Mouse (Mus musculus) megakaryocyte progenitor cell, adult 5-6 weeks (primary cell): Measurements from ENCODE around the gene Pqlc3. TPM values are rescaled to one million over a fixed set of nuclear protein-coding genes. Genes with fewer than 3 reads are reported as not detected.
"Not testable (repeated sequence)": the region's sequence is repeated elsewhere in the genome, so short reads cannot be mapped to it uniquely, and the experiment has no call there.

ENCODE experiments used
- ATAC-seq: replicated peaks from 2 replicates; pipeline ENCODE4 v1.8.0; 2016; ENCODE audit warnings: mild to moderate bottlenecking, moderate TSS enrichment, inconsistent platforms; ENCODE audit not compliant: poor library complexity
- total RNA-seq, 2 experiments: library from RNA; stranded (forward) in 1 of 2; stranded (reverse) in 1 of 2; fragments of 157-497, 149-512 nt in 1 of 2; fragments of 200-1000 nt in 1 of 2; gene quantifications; 2 replicates each; pipeline versions ENCODE4 v1.2.3 to v1.2.4; 2015 to 2017

Gene Pqlc3
- total RNA-seq (2015) (39.9 and 50.4 TPM in 2 replicates), total RNA-seq (2017) (19.5 and 21.0 TPM in 2 replicates)

- ATAC-seq, result peak; percentile 88
Measured at GRCm38 (mm10) chr12:16999739-17000497, at the start of gene Pqlc3. Gene Pqlc3, minus strand, starts transcription at chr12:17000408.

DNA sequence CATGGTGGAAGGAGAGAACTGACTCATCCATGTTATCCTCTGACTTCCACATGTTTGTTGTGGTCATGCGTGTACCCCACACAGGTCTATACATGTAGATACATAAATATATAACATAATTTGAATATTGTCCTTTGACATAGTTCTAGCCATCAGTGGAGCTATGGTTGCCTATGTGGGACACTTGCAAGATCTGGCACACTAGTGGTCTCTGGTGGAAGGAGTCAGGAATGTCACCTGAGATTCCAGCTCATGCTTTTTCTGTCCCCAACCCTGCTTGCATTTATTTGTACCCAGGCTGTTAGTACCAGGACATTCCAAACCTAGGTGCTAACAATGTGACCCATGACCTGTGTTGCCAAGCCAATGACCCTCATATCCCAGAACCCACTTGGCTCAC, 49.6 kb upstream of the Pqlc3 start:
- ATAC-seq, result no peak

DNA sequence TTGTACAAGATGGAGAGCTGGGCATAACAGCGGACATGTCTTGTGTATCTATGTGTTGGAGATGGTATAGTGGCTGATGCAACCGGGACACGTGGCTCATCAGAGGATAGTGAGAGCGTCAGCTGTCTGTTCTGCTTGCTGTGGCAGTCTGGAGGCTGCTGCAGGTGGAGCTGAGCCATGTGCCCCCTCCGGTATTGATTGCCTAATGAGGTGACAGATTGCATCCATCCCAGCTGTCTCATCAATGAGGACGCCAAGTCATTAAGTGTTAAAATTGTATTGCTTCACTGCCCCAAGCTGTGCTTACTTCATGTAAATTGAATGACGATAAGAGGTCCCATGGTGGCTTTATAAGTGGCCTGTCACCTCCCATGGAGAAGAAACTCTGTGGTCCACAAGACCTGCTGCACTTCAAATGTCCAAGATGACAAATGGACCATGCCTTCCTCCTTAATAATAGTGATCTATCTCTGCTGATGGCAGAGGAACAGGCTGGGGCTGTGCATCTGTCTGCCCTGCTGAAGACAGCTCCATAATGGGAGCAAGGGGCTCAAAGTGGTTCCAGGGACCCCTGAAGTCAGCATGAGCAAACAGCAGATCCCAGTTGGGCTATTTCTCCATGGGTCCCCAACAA, 48.9 kb upstream of the Pqlc3 start:
- ATAC-seq, result no peak

DNA sequence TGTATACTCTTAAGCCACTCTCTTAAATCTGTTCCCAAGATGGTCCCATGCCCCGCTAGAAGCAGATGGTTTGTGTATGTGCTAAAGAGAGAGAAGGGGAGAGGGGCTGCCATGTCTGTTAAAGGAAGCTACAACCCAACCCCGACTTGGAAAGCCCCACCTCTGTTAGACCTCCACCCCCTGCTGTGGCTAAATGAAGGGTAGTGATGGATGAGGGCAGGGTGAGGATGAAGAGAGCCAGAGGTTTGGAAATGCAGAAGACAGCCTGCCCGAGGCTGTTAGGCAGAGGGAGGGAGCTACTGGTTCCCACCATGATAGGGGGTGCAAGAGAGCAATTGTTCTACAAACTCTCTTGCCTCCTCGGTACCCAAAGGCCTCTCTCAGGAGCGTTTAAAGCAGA, 43.1 kb upstream of the Pqlc3 start:
- ATAC-seq, result no peak

DNA sequence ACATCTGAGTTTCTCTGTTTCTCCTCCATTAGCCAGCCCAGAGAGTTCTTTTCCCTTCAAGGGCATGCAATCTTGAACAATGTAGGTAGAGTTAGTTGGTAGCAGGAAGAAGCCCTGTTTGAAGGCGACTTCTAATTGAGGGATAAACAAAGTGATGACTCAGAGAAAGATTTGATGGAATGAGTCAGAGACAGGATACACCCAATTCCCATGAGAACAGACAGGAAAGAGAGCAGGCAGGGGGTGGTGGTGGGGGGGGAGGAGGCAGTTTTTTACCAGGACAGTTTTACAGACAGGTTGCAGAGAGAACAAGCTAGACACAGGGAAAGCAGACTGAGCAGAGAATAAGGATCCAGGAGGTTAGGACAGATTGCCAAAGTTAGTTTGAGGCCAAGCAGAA, 40.4 kb upstream of the Pqlc3 start:
- no peak for ATAC-seq

GRCm38 (mm10) chr12:17039415-17039814, 39.2 kb upstream of the Pqlc3 start:
- no peak for ATAC-seq

- no peak for ATAC-seq
Measured at GRCm38 (mm10) chr12:17038246-17038645, 38.0 kb upstream of the Pqlc3 start.

- ATAC-seq, result no peak
Measured at GRCm38 (mm10) chr12:17037053-17037610, 36.9 kb upstream of the Pqlc3 start.

DNA sequence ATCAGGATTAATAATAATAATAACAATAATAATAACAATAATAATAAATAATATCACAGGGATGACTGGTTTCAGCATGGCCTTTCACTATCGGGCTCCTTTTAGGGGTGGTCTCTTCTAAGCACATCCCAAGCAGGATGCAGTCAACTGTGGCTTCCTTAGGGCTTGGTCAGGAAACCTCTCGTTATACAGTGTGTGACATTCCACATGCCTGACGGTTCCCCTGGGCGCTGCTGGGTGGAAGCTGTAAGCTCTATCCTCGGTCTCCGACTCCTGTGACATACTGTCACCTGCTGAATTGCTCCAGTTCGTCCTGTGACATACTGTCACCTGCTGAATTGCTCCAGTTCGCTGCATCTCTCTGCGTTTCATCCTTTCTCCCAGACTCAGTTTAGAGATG, 36.3 kb upstream of the Pqlc3 start:
- ATAC-seq, result no peak

GRCm38 (mm10) chr12:17035128-17035527, 34.9 kb upstream of the Pqlc3 start:
- peak; percentile 60; the same call in 1 of the 2 replicates for ATAC-seq

GRCm38 (mm10) chr12:17034671-17035070, 34.5 kb upstream of the Pqlc3 start:
- no peak for ATAC-seq

- ATAC-seq, result no peak
Measured at GRCm38 (mm10) chr12:17033464-17033841, 33.2 kb upstream of the Pqlc3 start.

DNA sequence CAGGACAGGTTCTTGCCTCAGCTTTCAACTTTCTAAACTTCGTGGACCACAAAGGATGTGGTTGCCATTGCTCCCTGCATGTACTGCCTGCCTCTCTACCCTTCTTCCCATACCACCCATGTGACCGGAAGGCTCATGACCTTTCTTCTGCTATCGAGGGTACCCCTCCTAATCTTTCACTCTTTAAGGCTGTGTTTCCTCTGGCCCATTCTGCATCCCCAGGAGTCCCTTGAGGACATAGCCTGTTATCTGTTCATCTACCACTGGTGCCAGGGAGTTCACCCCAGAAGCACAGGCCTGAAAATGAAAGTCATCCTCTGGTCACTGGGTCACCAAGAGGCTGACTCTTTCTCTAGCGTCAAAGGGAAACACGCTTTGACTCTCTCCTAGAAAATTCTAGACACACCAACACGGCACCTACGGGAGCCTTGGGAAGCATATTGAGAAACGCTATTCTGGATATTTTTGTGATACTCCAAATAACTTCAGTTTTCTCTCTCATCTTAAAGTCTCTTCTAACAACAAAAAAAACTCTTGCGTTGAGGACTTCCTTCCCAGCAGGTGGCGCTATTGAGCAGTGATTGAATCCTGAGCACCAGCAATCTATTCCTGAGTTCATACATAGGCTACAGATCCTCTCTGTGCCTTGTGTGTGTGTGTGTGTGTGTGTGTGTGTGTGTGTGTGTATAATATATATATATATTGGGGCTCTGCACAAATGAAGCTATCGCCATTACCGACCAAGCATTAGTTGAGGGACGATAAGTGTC, 32.7 kb upstream of the Pqlc3 start:
- peak; percentile 77 for ATAC-seq

GRCm38 (mm10) chr12:17024554-17025110, 24.4 kb upstream of the Pqlc3 start:
- no peak for ATAC-seq

GRCm38 (mm10) chr12:17022145-17022544, 21.9 kb upstream of the Pqlc3 start:
- ATAC-seq, result no peak

DNA sequence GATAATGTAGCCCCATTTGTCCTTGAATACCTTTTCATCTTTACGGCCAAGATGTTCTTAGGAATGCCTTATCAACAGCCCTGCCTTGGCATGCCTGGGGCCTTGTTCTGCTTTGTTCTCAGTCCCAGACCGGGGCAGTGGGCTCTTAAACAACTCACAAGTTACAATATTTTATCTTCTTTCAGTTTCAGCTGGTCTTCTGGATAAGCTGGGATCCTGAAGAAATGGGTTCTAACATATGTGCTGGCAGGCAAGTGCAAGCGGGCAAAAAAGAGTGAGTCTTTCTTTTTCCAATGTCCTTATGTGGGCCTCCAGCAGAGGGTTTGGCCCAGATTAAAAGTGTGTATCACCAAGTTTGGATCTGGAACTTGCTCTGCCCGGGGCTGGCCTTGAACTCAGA, 20.9 kb upstream of the Pqlc3 start:
- not testable (repeated sequence) for ATAC-seq

GRCm38 (mm10) chr12:17018468-17018867, 18.3 kb upstream of the Pqlc3 start:
- ATAC-seq, result peak; percentile 92

DNA sequence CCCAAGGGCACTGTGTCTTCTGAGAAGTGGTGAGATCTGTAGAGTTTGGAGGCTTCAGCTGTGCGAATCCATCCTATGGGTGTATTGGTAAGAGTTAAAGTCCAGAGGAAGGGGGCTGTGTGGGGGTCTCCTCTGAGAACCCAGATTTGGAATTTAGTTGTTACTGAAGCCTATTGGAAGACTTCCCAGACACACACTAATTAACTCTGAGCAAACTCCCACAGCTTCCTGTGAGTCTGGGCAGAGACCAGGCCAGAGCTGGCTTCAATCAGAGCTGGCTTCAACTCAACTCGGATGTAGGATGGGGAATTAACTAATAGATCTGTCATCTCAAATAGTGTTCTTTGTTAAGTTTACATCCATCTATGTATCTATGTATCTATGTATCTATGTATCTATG, 15.5 kb upstream of the Pqlc3 start:
- ATAC-seq, result no peak

DNA sequence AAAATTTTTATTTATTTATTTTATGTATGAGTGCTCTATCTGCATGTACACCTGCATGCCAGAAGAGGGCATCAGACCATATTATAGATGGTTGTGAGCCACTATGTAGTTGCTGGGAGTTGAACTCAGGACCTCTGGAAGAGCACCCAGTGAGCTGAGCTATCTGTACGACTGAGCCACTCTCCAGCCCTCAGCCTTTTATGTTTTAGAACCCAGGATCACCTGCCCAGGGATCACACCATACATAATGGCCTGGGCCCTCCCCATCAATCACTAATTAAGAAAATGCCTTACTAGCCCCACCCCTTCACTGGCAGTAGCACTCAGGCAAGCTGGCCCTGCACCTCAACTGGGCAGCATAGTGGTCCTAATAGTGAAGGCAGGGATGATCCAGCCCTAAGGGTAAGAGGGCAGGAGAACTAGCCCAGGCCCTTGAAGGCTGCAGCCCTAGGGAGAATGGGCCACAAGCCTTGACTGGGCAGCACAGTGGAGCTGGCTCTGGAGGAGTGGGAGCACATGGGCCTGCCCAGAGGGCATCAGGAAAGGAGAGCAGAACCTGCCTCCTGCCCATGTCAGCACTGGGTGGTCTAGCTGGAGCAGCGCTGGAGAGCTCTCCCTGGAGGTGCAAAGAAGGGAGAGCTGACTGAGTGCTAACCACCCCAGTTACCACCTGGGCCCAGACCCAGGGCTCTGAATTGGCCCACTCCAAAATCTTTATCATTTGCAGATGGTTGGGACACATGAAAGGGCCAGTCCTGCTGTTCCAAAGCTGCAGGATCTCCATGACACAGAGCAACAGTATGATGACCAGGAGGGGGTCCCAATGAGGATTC, 12.1 kb upstream of the Pqlc3 start:
- ATAC-seq, result no peak
